Mouse (Mus musculus): Measurements from ENCODE around the gene Dpysl4. TPM values are rescaled to one million over a fixed set of nuclear protein-coding genes. Genes with fewer than 3 reads are reported as not detected.

Gene Dpysl4
- polyA plus RNA-seq, 1 experiment = not detected

- TF ChIP-seq GATA1 (IDR thresholded peaks at IDR 0.05; ENCODE audit: low read length) (no peak), TAL1 (IDR thresholded peaks at IDR 0.05; ENCODE audit: low read length) (no peak)
- Histone ChIP-seq H3K4me3 (replicated peaks) (no peak overlapping the region), H3K9me3 (ENCODE audit: control insufficient read depth, low read length) (no peaks in the 10 kb centered on the region), H3K4me1 (ENCODE audit: control insufficient read depth) (no peaks in the 10 kb centered on the region), H3K27me3 (ENCODE audit: control insufficient read depth) (no peaks in the 10 kb centered on the region), H3K36me3 (ENCODE audit: control insufficient read depth) (no peaks in the 10 kb centered on the region)
Observed at GRCm38 (mm10) chr7:139105705-139106104, 19.9 kb downstream of the Dpysl4 start.

GRCm38 (mm10) chr7:139107908-139108650 is 22.3 kb downstream of the Dpysl4 start:
- no peaks in the 10 kb centered on the region for H3K9me3 ChIP-seq (ENCODE audit: control insufficient read depth, low read length)
- H3K4me1 ChIP-seq (ENCODE audit: control insufficient read depth) = no peaks in the 10 kb centered on the region
- no peaks in the 10 kb centered on the region for H3K36me3 ChIP-seq (ENCODE audit: control insufficient read depth)
- no peak overlapping the region for H3K4me3 ChIP-seq (replicated peaks)
- H3K27me3 ChIP-seq (ENCODE audit: control insufficient read depth) = no peaks in the 10 kb centered on the region
- no peak for TF ChIP-seq TAL1 (IDR thresholded peaks at IDR 0.05; ENCODE audit: low read length)

- no peak overlapping the region for H3K4me3 ChIP-seq (replicated peaks)
- H3K9me3 ChIP-seq (ENCODE audit: control insufficient read depth, low read length) = no peaks in the 10 kb centered on the region
- TF ChIP-seq GATA1 (IDR thresholded peaks at IDR 0.05; ENCODE audit: low read length) (no peak), TAL1 (IDR thresholded peaks at IDR 0.05; ENCODE audit: low read length) (no peak)
- no peaks in the 10 kb centered on the region for H3K36me3 ChIP-seq (ENCODE audit: control insufficient read depth)
- H3K4me1 ChIP-seq (ENCODE audit: control insufficient read depth) = no peaks in the 10 kb centered on the region
- no peaks in the 10 kb centered on the region for H3K27me3 ChIP-seq (ENCODE audit: control insufficient read depth)
Observed at GRCm38 (mm10) chr7:139119152-139119774, 33.5 kb downstream of the Dpysl4 start.

- Histone ChIP-seq H3K9me3 (ENCODE audit: control insufficient read depth, low read length) (no peaks in the 10 kb centered on the region), H3K36me3 (ENCODE audit: control insufficient read depth) (no peaks in the 10 kb centered on the region), H3K4me1 (ENCODE audit: control insufficient read depth) (no peaks in the 10 kb centered on the region), H3K27me3 (ENCODE audit: control insufficient read depth) (no peaks in the 10 kb centered on the region), H3K4me3 (replicated peaks) (no peak overlapping the region)
- no peak for TF ChIP-seq GATA1 (IDR thresholded peaks at IDR 0.05; ENCODE audit: low read length)
- no peak for TF ChIP-seq TAL1 (IDR thresholded peaks at IDR 0.05; ENCODE audit: low read length)
Observed at GRCm38 (mm10) chr7:139119775-139120153, 34.0 kb downstream of the Dpysl4 start.

- H3K9me3 ChIP-seq (ENCODE audit: control insufficient read depth, low read length) = no peaks in the 10 kb centered on the region
Observed at GRCm38 (mm10) chr7:139125881-139126280, 40.1 kb downstream of the Dpysl4 start.

GRCm38 (mm10) chr7:139126549-139126948 is 40.7 kb downstream of the Dpysl4 start:
- no peak for TF ChIP-seq GATA1 (IDR thresholded peaks at IDR 0.05; ENCODE audit: low read length)
- TF ChIP-seq TAL1 (IDR thresholded peaks at IDR 0.05; ENCODE audit: low read length) = no peak
- Histone ChIP-seq H3K9me3 (ENCODE audit: control insufficient read depth, low read length) (no peaks in the 10 kb centered on the region), H3K4me1 (ENCODE audit: control insufficient read depth) (no peaks in the 10 kb centered on the region), H3K27me3 (ENCODE audit: control insufficient read depth) (no peaks in the 10 kb centered on the region), H3K36me3 (ENCODE audit: control insufficient read depth) (no peaks in the 10 kb centered on the region), H3K4me3 (replicated peaks) (no peak overlapping the region)

More at GRCm38 (mm10) chr7:139125881-139126280, 40.1 kb downstream of the Dpysl4 start:
- Histone ChIP-seq H3K27me3 (ENCODE audit: control insufficient read depth) (no peaks in the 10 kb centered on the region), H3K4me3 (replicated peaks) (no peak overlapping the region), H3K36me3 (ENCODE audit: control insufficient read depth) (no peaks in the 10 kb centered on the region), H3K4me1 (ENCODE audit: control insufficient read depth) (no peaks in the 10 kb centered on the region)
- TF ChIP-seq TAL1 (IDR thresholded peaks at IDR 0.05; ENCODE audit: low read length) (no peak), GATA1 (IDR thresholded peaks at IDR 0.05; ENCODE audit: low read length) (no peak)

- Histone ChIP-seq H3K36me3 (ENCODE audit: control insufficient read depth) (no peaks in the 10 kb centered on the region), H3K4me3 (replicated peaks) (no peak overlapping the region), H3K9me3 (ENCODE audit: control insufficient read depth, low read length) (no peaks in the 10 kb centered on the region), H3K27me3 (ENCODE audit: control insufficient read depth) (no peaks in the 10 kb centered on the region), H3K4me1 (ENCODE audit: control insufficient read depth) (no peaks in the 10 kb centered on the region)
- TF ChIP-seq TAL1 (IDR thresholded peaks at IDR 0.05; ENCODE audit: low read length) = no peak
- TF ChIP-seq GATA1 (IDR thresholded peaks at IDR 0.05; ENCODE audit: low read length) = no peak
Observed at GRCm38 (mm10) chr7:139128994-139129393, 43.2 kb downstream of the Dpysl4 start.

GRCm38 (mm10) chr7:139130361-139130760 is 44.6 kb downstream of the Dpysl4 start:
- Histone ChIP-seq H3K9me3 (ENCODE audit: control insufficient read depth, low read length) (no peaks in the 10 kb centered on the region), H3K27me3 (ENCODE audit: control insufficient read depth) (no peaks in the 10 kb centered on the region), H3K36me3 (ENCODE audit: control insufficient read depth) (no peaks in the 10 kb centered on the region), H3K4me1 (ENCODE audit: control insufficient read depth) (no peaks in the 10 kb centered on the region), H3K4me3 (replicated peaks) (no peak overlapping the region)
- TF ChIP-seq GATA1 (IDR thresholded peaks at IDR 0.05; ENCODE audit: low read length) (no peak), TAL1 (IDR thresholded peaks at IDR 0.05; ENCODE audit: low read length) (no peak)

GRCm38 (mm10) chr7:139131538-139131937 is 45.7 kb downstream of the Dpysl4 start:
- Histone ChIP-seq H3K36me3 (ENCODE audit: control insufficient read depth) (no peaks in the 10 kb centered on the region), H3K4me1 (ENCODE audit: control insufficient read depth) (no peaks in the 10 kb centered on the region), H3K4me3 (replicated peaks) (no peak overlapping the region), H3K27me3 (ENCODE audit: control insufficient read depth) (no peaks in the 10 kb centered on the region), H3K9me3 (ENCODE audit: control insufficient read depth, low read length) (no peaks in the 10 kb centered on the region)
- no peak for TF ChIP-seq GATA1 (IDR thresholded peaks at IDR 0.05; ENCODE audit: low read length)
- no peak for TF ChIP-seq TAL1 (IDR thresholded peaks at IDR 0.05; ENCODE audit: low read length)
